Mouse (Mus musculus): ENCODE measurements around the gene Ipo11. TPM values are rescaled to one million over a fixed set of nuclear protein-coding genes. Genes with fewer than 3 reads are reported as not detected.

The Ipo11 gene
- polyA plus RNA-seq, 1 experiment, result 25.1 TPM

DNA sequence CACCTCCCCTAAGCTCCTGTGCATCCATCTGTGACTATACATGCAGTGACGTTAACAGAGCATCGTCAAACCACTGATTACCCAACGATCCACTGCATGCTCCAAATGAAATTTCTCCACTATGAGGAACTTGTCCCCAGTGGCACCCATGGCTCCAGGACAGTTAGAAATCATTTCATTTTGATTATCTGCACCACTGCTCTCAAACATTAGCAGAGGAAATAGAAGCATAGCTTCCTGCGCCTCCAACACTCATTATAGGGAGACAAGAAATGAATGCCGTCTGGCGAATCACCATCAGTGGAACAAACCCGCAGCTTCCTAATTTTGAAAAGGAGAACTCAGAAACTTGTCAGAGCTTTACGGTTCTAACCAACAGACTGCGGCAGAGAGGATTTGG is 123.7 kb downstream of the Ipo11 start:
- Histone ChIP-seq H3K27me3 (ENCODE audit: control insufficient read depth, insufficient read depth, low read length) (no peaks in the 10 kb centered on the region), H3K27ac (ENCODE audit: control insufficient read depth, insufficient read depth, low read length) (no peak overlapping the region), H3K36me3 (ENCODE audit: control insufficient read depth, insufficient read depth, low read length) (0 out of 2 replicates have a peak, but pooled peaks cover 3% of the 10 kb centered on the region), H3K4me3 (ENCODE audit: control insufficient read depth, insufficient read depth, low read length) (no peak overlapping the region), H3K4me1 (replicated peaks; ENCODE audit: control insufficient read depth, insufficient read depth, low read length) (no peaks in the 10 kb centered on the region)
- 34% methylated on average over 9 of the region's 9 CpGs for WGBS
- DNase-seq, result no peak
- TF ChIP-seq CTCF (IDR thresholded peaks at IDR 0.05; ENCODE audit: borderline replicate concordance, control insufficient read depth, extremely low read depth, insufficient read depth, low read length, poor library complexity), result no peak
- TF ChIP-seq POLR2A (IDR thresholded peaks at IDR 0.05; ENCODE audit: control insufficient read depth, extremely low read depth, insufficient read depth, low read length, poor library complexity), result no peak

DNA sequence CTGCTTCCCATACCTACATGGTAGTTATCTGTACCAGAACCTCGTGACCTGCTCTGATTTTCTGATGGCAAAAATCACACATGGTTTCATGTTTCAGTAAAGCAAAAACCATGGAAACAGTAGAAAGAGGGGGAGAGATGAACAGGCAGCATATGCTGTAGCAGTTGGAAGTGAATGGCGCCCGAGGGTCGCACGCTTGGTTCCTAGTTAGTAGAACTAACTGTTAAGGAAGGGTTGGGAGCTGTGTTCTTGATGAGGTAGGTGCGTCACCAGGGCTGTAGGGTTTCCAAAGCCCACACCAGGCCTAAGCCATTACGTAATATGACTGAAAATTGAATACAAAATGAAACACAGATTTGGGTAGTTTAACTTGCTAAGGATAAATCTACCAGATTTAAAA is 126.6 kb downstream of the Ipo11 start:
- TF ChIP-seq CTCF (IDR thresholded peaks at IDR 0.05; ENCODE audit: borderline replicate concordance, control insufficient read depth, extremely low read depth, insufficient read depth, low read length, poor library complexity), result no peak
- TF ChIP-seq POLR2A (IDR thresholded peaks at IDR 0.05; ENCODE audit: control insufficient read depth, extremely low read depth, insufficient read depth, low read length, poor library complexity), result no peak
- Histone ChIP-seq H3K27me3 (ENCODE audit: control insufficient read depth, insufficient read depth, low read length) (no peaks in the 10 kb centered on the region), H3K36me3 (ENCODE audit: control insufficient read depth, insufficient read depth, low read length) (0 out of 2 replicates have a peak, but pooled peaks cover 3% of the 10 kb centered on the region), H3K4me3 (ENCODE audit: control insufficient read depth, insufficient read depth, low read length) (no peak overlapping the region), H3K4me1 (replicated peaks; ENCODE audit: control insufficient read depth, insufficient read depth, low read length) (no peaks in the 10 kb centered on the region), H3K27ac (ENCODE audit: control insufficient read depth, insufficient read depth, low read length) (no peak overlapping the region)
- DNase-seq, result no peak
- 98% methylated on average over 7 of the region's 7 CpGs for WGBS

GRCm38 (mm10) chr13:106808821-106809220 is 127.9 kb downstream of the Ipo11 start:
- Histone ChIP-seq H3K4me1 (replicated peaks; ENCODE audit: control insufficient read depth, insufficient read depth, low read length) (no peaks in the 10 kb centered on the region), H3K27ac (ENCODE audit: control insufficient read depth, insufficient read depth, low read length) (no peak overlapping the region), H3K4me3 (ENCODE audit: control insufficient read depth, insufficient read depth, low read length) (no peak overlapping the region), H3K36me3 (ENCODE audit: control insufficient read depth, insufficient read depth, low read length) (0 out of 2 replicates have a peak, but pooled peaks cover 3% of the 10 kb centered on the region), H3K27me3 (ENCODE audit: control insufficient read depth, insufficient read depth, low read length) (no peaks in the 10 kb centered on the region)
- 95% methylated on average over 6 of the region's 6 CpGs for WGBS
- TF ChIP-seq POLR2A (IDR thresholded peaks at IDR 0.05; ENCODE audit: control insufficient read depth, extremely low read depth, insufficient read depth, low read length, poor library complexity) (no peak), CTCF (IDR thresholded peaks at IDR 0.05; ENCODE audit: borderline replicate concordance, control insufficient read depth, extremely low read depth, insufficient read depth, low read length, poor library complexity) (no peak)
- DNase-seq, result no peak

DNA sequence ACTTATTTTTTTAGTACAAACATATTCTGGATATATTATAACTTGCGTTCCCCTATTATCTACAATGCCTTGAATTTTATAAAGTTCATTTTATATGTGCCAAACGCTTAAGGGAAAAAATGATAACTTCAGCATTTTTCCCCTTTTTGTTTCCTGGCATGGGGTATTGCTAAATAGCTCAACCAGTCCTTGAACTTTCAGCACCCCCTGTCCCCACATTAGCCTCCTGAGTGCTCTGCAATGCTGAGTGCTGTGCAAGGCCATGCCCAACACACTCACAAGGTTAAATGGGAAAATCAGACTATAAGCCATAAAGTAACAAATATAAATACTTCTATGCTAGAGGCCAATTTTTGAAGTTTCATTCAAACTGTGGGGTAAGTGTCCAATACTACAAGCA is 128.4 kb downstream of the Ipo11 start:
- Histone ChIP-seq H3K4me1 (replicated peaks; ENCODE audit: control insufficient read depth, insufficient read depth, low read length) (no peaks in the 10 kb centered on the region), H3K36me3 (ENCODE audit: control insufficient read depth, insufficient read depth, low read length) (0 out of 2 replicates have a peak, but pooled peaks cover 3% of the 10 kb centered on the region), H3K27me3 (ENCODE audit: control insufficient read depth, insufficient read depth, low read length) (no peaks in the 10 kb centered on the region), H3K4me3 (ENCODE audit: control insufficient read depth, insufficient read depth, low read length) (no peak overlapping the region), H3K27ac (ENCODE audit: control insufficient read depth, insufficient read depth, low read length) (no peak overlapping the region)
- no peak for DNase-seq
- 98% methylated on average over 2 of the region's 2 CpGs for WGBS
- TF ChIP-seq POLR2A (IDR thresholded peaks at IDR 0.05; ENCODE audit: control insufficient read depth, extremely low read depth, insufficient read depth, low read length, poor library complexity) (no peak), CTCF (IDR thresholded peaks at IDR 0.05; ENCODE audit: borderline replicate concordance, control insufficient read depth, extremely low read depth, insufficient read depth, low read length, poor library complexity) (no peak)

- H3K27ac ChIP-seq (ENCODE audit: control insufficient read depth, insufficient read depth, low read length), result no peak overlapping the region
- H3K4me3 ChIP-seq (ENCODE audit: control insufficient read depth, insufficient read depth, low read length), result no peak overlapping the region
- H3K4me1 ChIP-seq (replicated peaks; ENCODE audit: control insufficient read depth, insufficient read depth, low read length), result no peaks in the 10 kb centered on the region
- no peak for DNase-seq
- 0 out of 2 replicates have a peak, but pooled peaks cover 3% of the 10 kb centered on the region for H3K36me3 ChIP-seq (ENCODE audit: control insufficient read depth, insufficient read depth, low read length)
- TF ChIP-seq CTCF (IDR thresholded peaks at IDR 0.05; ENCODE audit: borderline replicate concordance, control insufficient read depth, extremely low read depth, insufficient read depth, low read length, poor library complexity) (no peak), POLR2A (IDR thresholded peaks at IDR 0.05; ENCODE audit: control insufficient read depth, extremely low read depth, insufficient read depth, low read length, poor library complexity) (no peak)
- no peaks in the 10 kb centered on the region for H3K27me3 ChIP-seq (ENCODE audit: control insufficient read depth, insufficient read depth, low read length)
- WGBS, result 98% methylated on average over 5 of the region's 5 CpGs
Observed at GRCm38 (mm10) chr13:106807303-106807702, 129.5 kb downstream of the Ipo11 start.

GRCm38 (mm10) chr13:106805146-106805545 is 131.6 kb downstream of the Ipo11 start:
- TF ChIP-seq CTCF (IDR thresholded peaks at IDR 0.05; ENCODE audit: borderline replicate concordance, control insufficient read depth, extremely low read depth, insufficient read depth, low read length, poor library complexity) (no peak), POLR2A (IDR thresholded peaks at IDR 0.05; ENCODE audit: control insufficient read depth, extremely low read depth, insufficient read depth, low read length, poor library complexity) (no peak)

DNA sequence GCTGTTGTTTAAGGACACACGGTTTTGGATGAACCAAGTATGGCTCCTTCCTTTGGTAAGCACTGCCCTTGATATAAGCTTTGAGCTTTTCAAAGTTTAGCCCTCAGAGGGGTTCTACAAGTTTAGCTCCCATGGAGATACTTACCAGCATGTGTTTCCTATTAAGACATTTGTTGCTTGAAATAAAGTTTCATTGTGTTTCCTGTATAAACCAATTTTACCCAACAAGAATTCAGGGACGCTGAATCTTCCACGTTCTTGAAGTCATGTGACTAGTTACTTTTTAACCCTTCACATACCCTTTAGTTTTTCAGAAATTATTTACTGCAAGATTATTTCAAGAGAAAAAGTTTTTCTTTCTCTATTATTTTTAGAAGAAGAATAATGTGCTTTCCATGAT is 138.7 kb downstream of the Ipo11 start:
- Histone ChIP-seq H3K4me3 (ENCODE audit: control insufficient read depth, insufficient read depth, low read length) (no peak overlapping the region), H3K27ac (ENCODE audit: control insufficient read depth, insufficient read depth, low read length) (no peak overlapping the region), H3K4me1 (replicated peaks; ENCODE audit: control insufficient read depth, insufficient read depth, low read length) (no peaks in the 10 kb centered on the region), H3K36me3 (ENCODE audit: control insufficient read depth, insufficient read depth, low read length) (0 out of 2 replicates have a peak, but pooled peaks cover 9% of the 10 kb centered on the region), H3K27me3 (ENCODE audit: control insufficient read depth, insufficient read depth, low read length) (no peaks in the 10 kb centered on the region)
- no peak for DNase-seq
- WGBS, result 61% methylated on average over 3 of the region's 3 CpGs
- no peak for TF ChIP-seq CTCF (IDR thresholded peaks at IDR 0.05; ENCODE audit: borderline replicate concordance, control insufficient read depth, extremely low read depth, insufficient read depth, low read length, poor library complexity)
- TF ChIP-seq POLR2A (IDR thresholded peaks at IDR 0.05; ENCODE audit: control insufficient read depth, extremely low read depth, insufficient read depth, low read length, poor library complexity), result no peak

More at GRCm38 (mm10) chr13:106805146-106805545, 131.6 kb downstream of the Ipo11 start:
- Histone ChIP-seq H3K27ac (ENCODE audit: control insufficient read depth, insufficient read depth, low read length) (no peak overlapping the region), H3K4me3 (ENCODE audit: control insufficient read depth, insufficient read depth, low read length) (no peak overlapping the region), H3K27me3 (ENCODE audit: control insufficient read depth, insufficient read depth, low read length) (no peaks in the 10 kb centered on the region), H3K4me1 (replicated peaks; ENCODE audit: control insufficient read depth, insufficient read depth, low read length) (no peaks in the 10 kb centered on the region), H3K36me3 (ENCODE audit: control insufficient read depth, insufficient read depth, low read length) (no peaks in the 10 kb centered on the region)
- WGBS, result 97% methylated on average over 5 of the region's 5 CpGs
- no peak for DNase-seq

Measured in thymus, adult 2 months (tissue).